Mouse (Mus musculus) CH12F3 (cell line): Measurements from ENCODE around the gene Rpl37.

Source experiments
- in situ Hi-C: fragments of 300-500 bp; cut with MboI; formaldehyde crosslinking; loops from 2 replicates; pipeline ENCODE4 v1.14.3; 2020; ENCODE audit warnings: low sequenced_read_pairs

The Rpl37 gene

GRCm38 (mm10) chr15:5116270-5117030 is at the start of gene Rpl37:
Rpl37 (plus strand) TSS chr15:5116645.
- in situ Hi-C loops, result loop anchor here (25.0 kb wide), 2 partner anchors 1129 to 1596 kb away; partner anchors contain the start of genes AW549877, Fbxo4 and Rictor

DNA sequence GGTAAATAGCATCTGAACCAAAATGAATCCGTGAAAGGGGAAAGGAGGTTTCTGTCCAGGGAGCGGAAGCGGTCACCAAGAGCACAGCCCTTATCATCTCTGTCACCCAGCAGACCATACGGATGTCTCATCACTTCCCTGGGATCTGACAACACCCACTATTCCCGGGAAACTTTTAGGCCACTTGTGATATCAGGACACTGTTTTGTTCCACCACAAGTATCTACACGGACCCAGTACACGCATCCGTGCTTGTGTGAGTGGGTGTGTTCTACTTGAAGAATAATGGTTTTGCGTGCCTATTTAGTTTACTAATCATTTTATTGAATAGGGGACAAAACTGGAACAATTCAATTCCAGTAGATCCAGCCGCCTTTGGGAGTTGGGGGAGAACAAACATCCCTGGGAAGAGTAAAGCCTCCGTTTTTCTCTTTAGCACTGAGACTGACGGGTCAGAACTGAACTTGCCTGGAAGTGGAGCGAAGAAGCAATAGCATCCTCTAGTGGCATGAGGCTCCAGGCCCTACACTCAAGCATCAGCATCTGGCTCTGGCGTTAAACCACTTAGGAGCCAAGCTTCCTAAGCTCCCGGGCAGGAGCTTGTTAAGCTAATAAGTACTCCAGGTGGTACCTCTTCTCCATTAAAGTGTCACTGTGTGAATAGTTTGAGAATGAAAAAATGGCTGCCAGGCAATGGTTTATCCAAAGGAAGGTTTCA is 47.5 kb upstream of the Rpl37 start:
- in situ Hi-C loops, result no loop called here

DNA sequence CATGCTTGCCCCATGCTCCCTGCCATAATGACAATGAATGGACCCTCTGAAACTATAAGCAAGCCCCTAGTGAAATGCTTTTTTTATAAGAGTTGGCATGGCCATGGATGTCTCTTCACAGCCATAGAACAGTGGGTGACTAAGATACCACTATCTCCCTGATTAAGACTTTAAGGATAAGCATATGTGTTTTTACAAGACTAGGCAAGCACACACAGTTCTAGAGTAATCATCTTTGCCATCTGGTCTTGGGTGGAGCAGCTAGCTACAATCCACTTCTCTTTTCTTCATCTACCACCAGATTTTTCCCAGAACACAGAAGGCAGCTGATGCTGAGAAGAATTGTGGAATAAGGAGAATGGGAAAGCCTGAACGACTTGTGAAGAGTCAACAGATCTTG is 35.2 kb upstream of the Rpl37 start:
- in situ Hi-C loops, result loop anchor here (25.0 kb wide), 1 partner anchor 1131 kb away; no protein-coding TSS in a partner anchor

DNA sequence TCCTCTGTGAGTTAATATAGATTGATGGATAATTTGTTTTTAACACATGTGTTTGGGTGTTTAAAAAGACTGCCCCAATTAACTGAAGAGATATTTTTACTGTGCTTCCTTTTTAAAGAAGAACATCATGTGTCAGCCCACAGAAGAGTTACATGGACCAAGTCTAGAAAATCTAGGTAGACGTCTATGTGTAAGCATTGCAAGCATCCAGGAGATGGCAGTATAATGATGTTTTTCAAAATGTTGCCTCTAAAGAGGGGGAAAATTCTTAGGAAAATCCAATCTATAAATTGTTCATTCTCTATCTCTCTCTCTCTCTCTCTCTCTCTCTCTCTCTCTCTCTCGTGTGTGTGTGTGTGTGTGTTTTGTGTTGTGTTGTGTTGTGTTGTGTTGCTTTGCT is 30.3 kb upstream of the Rpl37 start:
- in situ Hi-C loops, result loop anchor here (25.0 kb wide), 1 partner anchor 1126 kb away; no protein-coding TSS in a partner anchor

DNA sequence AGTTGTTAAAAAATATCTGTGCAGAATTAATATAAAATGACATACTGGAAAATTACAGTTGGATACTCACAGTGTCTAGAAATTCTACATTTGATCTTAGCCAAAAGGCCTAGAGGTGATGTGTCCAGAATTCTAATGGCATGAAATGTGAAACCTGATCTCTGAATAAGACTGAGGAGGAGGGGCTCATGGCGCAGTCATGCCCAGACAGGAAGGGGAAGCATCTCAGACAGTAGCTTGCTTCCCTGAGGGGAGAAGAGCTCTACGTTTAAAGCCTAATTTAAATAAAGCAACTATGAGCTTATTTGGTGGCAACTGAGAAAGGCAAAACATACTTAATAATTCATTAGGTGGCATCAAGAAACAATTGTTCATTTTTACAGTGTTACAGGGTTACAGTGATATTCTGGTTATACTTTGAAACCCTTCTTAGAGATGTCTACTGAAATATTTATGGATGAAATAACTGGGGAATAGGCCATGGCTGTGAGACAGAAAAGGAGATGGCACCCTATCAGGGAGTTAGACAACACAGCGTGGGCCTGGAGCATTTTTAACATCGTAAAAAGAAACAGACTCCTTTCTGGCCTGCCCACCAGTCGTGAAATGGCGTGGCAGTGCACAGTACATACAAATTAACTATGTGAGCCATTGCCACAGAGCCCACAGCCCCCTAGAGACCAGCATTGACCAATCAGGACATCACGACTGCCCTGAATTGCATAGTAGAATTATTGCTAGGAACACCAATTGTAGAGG is 27.4 kb upstream of the Rpl37 start:
- in situ Hi-C loops, result loop anchor here (25.0 kb wide), 1 partner anchor 1123 kb away; no protein-coding TSS in a partner anchor

DNA sequence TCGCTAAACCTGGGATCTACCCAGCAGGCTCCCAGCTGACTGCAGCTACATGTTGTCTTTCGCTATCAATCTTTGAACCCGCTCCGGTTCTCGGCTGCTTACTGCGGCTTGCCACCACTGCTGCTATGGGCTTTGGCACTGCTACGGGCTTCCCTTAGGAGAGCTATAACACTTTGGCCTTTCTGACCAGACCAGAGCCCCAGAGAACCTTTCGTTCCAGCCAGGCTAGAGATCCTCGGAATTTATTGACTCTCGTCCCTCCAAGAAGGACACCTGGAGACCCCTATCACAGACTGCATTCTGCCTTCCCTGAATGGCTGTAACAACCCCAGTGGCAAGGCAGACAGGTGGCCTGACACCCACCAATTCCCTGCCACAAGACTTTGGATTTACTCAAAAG is 26.3 kb upstream of the Rpl37 start:
- in situ Hi-C loops, result loop anchor here (25.0 kb wide), 1 partner anchor 1122 kb away; no protein-coding TSS in a partner anchor

- in situ Hi-C loops, result loop anchor here (25.0 kb wide), 1 partner anchor 1117 kb away; no protein-coding TSS in a partner anchor
Measured at GRCm38 (mm10) chr15:5095534-5096301, 20.7 kb upstream of the Rpl37 start.

- in situ Hi-C loops, result loop anchor here (25.0 kb wide), 1 partner anchor 1115 kb away; no protein-coding TSS in a partner anchor
Measured at GRCm38 (mm10) chr15:5097376-5097775, 19.1 kb upstream of the Rpl37 start.

DNA sequence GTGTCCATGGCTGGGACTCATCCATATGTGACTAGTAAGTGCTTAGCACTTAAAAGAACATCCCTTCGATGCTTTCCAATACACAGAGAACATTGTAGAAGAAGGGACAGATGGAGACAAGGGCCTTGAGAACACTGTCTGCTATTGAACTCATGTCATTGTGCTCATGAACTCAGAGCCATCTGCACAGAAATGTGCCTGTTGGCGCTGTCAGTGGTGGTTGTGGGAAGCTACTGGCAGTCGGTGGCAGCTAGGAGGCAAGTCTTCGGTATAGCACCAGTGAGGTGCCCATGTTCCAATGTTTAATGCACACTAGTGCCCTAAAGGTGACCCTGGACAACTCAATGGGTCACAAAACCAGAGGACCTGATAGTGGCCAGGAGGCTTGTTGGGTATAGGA is 14.1 kb upstream of the Rpl37 start:
- in situ Hi-C loops, result loop anchor here (25.0 kb wide), 2 partner anchors 1115 to 1610 kb away; partner anchors contain the start of genes AW549877, Fbxo4 and Rictor

DNA sequence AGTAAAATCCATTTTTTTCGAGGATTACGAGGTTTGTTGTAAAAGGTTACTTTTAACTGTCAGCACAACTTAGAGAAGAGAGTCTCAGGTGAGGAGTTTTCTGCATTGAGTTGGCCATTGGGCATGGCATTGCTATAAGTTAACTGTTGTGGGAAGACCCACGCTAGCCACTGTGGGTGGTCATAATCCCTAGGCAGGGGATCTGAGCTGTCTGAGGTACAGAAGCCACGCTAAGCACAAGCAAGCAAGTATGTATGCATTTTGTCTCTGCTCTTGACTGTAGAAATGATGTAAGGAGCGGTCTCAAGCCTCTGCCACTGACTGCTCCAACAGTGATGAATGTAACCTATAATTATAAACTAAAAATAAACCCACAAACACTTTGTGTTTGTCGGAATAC is 10.6 kb upstream of the Rpl37 start:
- in situ Hi-C loops, result loop anchor here (25.0 kb wide), 2 partner anchors 1119 to 1606 kb away; partner anchors contain the start of genes AW549877, Fbxo4 and Rictor

GRCm38 (mm10) chr15:5106293-5106692 is 10.2 kb upstream of the Rpl37 start:
- in situ Hi-C loops, result loop anchor here (25.0 kb wide), 2 partner anchors 1119 to 1606 kb away; partner anchors contain the start of genes AW549877, Fbxo4 and Rictor

DNA sequence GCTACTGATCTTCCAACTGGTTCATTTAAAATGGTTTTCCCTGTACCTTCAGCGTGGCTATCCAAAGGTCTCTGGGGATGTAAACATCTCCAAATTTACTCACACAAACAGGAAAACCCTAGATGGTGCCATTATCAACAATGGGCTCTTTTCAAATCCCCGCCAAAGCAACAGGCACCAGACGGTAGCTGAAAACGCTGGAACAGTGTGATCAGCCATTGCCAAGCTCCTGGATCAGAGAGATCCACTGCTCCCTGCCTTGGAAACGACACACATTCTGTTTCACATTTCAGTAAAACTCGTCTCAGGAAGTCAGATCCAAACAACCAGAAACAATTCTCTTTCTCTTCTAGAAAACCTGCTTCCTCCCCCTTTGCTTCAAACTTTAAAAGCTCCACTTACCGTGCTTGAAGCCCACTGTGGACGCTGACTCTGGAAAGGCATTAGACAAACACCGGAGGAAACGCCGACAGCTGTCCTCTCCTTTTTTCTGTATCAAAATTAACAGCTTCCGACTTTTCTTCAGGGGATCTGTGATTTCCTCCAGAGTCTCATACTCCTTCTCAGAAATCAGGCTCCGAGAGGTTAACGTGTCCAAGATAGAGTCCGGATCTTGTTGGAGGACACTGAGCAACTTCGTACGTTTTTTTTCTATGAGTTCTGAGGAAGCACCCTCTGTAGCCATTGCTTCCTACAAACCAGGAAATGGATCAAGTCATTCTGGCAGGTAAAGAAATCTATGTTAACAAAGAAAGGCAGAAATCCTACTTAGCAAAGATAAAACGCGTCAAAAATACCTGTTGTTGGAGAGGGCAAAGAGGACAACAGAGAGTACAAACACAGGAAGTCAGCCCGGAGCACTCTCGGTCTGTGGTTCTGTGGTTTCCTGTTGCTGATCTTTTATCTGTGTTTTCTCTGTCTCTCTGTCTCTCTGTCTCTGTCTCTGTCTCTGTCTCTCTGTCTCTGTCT is 8.5 kb upstream of the Rpl37 start, which contains the start of gene Card6:
TSS of gene Card6 (minus strand) at position 854 of the 969 bp plus-strand sequence.
- in situ Hi-C loops, result loop anchor here (25.0 kb wide), 2 partner anchors 1121 to 1604 kb away; partner anchors contain the start of genes AW549877, Fbxo4 and Rictor

DNA sequence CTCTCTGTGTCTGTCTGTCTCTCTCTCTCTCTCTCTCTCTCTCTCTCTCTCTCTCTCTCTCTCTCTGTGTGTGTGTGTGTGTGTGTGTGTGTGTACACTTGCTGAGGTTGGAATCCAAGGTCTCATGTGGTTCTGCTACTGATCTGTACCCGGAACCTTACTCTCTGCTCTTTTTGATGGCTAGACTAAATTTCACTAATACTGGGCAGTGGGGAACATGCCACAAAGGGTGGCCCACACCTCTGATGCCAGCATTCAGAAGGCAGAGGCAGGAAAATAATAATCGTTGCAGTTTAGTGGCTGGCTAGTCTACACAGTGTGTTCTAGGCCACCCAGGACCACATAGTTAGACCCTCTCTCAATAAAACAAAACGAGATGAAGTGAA is 7.8 kb upstream of the Rpl37 start:
- in situ Hi-C loops, result loop anchor here (25.0 kb wide), 2 partner anchors 1121 to 1604 kb away; partner anchors contain the start of genes AW549877, Fbxo4 and Rictor

- in situ Hi-C loops, result loop anchor here (25.0 kb wide), 2 partner anchors 1125 to 1600 kb away; partner anchors contain the start of genes AW549877, Fbxo4 and Rictor
Measured at GRCm38 (mm10) chr15:5112651-5113050, 3.8 kb upstream of the Rpl37 start.

GRCm38 (mm10) chr15:5115173-5115572 is 1.3 kb upstream of the Rpl37 start:
- in situ Hi-C loops, result loop anchor here (25.0 kb wide), 2 partner anchors 1128 to 1597 kb away; partner anchors contain the start of genes AW549877, Fbxo4 and Rictor

DNA sequence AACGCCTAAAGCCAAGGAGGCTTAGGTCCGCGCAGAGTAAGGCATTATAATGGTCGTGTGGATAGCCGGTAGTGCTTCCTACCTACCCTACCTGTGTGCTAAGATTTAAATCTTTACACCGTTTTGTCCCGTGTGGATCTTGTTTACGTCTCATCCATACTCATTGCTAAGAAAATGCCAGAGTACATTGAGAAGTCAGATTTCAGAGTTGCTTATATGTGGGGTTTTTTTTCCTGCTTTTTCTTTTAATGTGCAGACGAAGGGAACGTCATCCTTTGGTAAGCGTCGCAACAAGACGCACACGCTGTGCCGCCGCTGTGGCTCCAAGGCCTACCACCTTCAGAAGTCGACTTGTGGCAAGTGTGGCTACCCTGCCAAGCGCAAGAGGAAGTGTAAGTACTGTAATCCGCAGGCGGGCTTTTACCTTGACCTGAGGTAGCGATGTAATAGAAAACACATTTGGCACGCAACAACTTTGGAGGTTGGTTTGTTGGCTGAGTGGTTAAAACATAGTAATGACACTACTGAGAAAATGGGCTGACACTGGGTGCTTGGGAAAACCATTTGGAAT is 671 bp downstream of the Rpl37 start:
- in situ Hi-C loops, result loop anchor here (25.0 kb wide), 2 partner anchors 1130 to 1595 kb away; partner anchors contain the start of genes AW549877, Fbxo4 and Rictor

- in situ Hi-C loops, result loop anchor here (25.0 kb wide), 2 partner anchors 1131 to 1594 kb away; partner anchors contain the start of genes AW549877, Fbxo4 and Rictor
Measured at GRCm38 (mm10) chr15:5118626-5119025, 2.2 kb downstream of the Rpl37 start.
